Mouse (Mus musculus): Measurements from ENCODE around the gene Nrxn3. TPM values are rescaled to one million over a fixed set of nuclear protein-coding genes. Genes with fewer than 3 reads are reported as not detected.

Gene Nrxn3
- polyA plus RNA-seq, 1 experiment from 2014 or later, result 5.2 TPM

DNA sequence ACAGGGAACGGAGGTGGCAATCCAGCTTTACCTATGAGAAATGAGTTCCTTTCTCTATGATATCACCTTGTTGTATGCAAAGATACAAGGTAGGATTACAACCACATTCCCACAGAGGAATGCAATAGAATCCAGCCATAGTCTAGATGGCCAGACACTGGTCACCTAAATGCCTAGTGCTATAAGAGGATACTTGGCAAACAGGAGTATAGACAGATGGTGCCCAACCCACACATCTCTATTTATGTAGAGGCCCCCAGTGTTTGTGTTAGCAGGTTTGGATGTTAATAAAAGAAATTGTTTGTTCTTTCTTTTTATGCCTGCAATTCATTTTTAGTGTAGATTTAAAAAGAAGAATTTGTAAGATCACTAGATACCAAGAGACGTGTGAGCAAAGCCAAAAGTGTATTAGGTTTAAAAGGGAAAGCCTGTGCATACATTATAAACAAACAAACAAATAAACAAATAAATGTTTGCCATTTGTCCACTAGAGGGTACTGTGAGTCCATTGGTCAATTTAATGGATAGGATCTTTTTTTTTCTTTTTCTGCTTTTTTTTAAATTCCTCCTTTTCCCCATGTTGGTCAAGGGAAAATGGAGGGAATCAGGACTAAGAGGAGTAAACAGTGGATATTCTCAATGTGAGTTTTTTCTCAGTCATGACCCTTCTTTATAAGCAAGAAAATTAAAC, 832.2 kb downstream of the Nrxn3 start:
- ATAC-seq (ENCODE audit: low FRiP score, low TSS enrichment), result no peak
- no peaks in the 10 kb centered on the region for H3K4me1 ChIP-seq (ENCODE audit: control insufficient read depth, insufficient read depth, low read length)
- H3K4me2 ChIP-seq (replicated peaks; ENCODE audit: low read depth, low read length), result no peak overlapping the region
- no peak overlapping the region for H3K9ac ChIP-seq (ENCODE audit: low read depth, low read length)
- no peaks in the 10 kb centered on the region for H3K27me3 ChIP-seq (ENCODE audit: control insufficient read depth, insufficient read depth, low read length)
- H3K9me3 ChIP-seq (ENCODE audit: control insufficient read depth, low read length), result no peaks in the 10 kb centered on the region
- no peak overlapping the region for H3K4me3 ChIP-seq (ENCODE audit: low read length)
- no peaks in the 10 kb centered on the region for H3K36me3 ChIP-seq (ENCODE audit: control insufficient read depth, insufficient read depth, low read length)
- 63% methylated on average over 2 of the region's 2 CpGs for WGBS
- H3K27ac ChIP-seq (ENCODE audit: low read depth, low read length), result no peak overlapping the region

DNA sequence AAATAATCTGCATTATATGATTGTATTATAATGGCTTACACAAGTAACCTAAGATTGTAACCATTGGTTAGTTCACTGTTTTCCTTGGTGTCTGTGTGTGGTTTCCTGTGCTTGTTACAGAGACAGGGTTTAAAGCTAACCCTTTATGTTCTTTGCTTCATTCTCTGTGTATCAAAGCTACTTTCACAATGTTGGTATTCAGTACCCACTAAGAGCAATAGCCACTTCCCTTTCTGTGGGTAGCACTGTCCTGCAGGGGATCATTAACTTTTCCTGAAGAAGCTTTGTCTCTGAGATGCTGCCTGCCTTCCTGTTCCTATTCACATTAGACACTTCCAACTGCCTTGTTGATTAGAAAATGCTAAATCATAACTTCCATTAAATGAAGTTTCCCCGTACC, 836.2 kb downstream of the Nrxn3 start:
- no peak for ATAC-seq (ENCODE audit: low FRiP score, low TSS enrichment)
- Histone ChIP-seq H3K9ac (ENCODE audit: low read depth, low read length) (no peak overlapping the region), H3K27ac (ENCODE audit: low read depth, low read length) (no peak overlapping the region), H3K27me3 (ENCODE audit: control insufficient read depth, insufficient read depth, low read length) (no peaks in the 10 kb centered on the region), H3K4me3 (ENCODE audit: low read length) (no peak overlapping the region), H3K4me2 (replicated peaks; ENCODE audit: low read depth, low read length) (no peak overlapping the region), H3K9me3 (ENCODE audit: control insufficient read depth, low read length) (no peaks in the 10 kb centered on the region), H3K4me1 (ENCODE audit: control insufficient read depth, insufficient read depth, low read length) (no peaks in the 10 kb centered on the region), H3K36me3 (ENCODE audit: control insufficient read depth, insufficient read depth, low read length) (no peaks in the 10 kb centered on the region)
- 85% methylated on average over 1 of the region's 1 CpGs for WGBS

DNA sequence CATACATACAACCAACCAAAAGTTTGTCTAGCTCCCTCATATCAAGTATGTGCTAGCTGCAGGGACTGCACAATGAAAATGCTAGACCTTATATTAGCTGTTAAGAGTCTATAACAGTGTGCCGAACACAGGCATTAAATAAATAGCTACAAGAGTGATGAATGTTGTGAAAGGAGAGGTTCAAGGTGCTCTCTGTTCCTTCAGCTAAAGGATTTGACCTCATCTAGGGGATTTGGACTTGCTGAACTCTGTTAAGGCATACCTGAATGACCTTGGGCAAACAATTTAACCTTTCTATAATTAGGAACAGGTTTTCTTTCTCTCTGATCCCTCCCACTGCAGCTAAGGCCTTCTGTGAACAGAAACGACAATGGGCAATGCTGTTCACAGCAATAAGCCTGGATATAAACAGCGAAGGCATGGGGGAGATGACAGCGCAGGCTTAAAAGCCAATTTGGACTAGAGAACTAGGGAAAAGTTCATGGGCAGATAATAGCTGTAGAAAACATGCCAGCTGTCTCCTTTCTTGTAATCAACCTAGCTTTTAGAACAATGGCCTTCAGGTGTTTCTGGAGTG, 839.4 kb downstream of the Nrxn3 start:
- Histone ChIP-seq H3K9me3 (ENCODE audit: control insufficient read depth, low read length) (no peaks in the 10 kb centered on the region), H3K4me3 (ENCODE audit: low read length) (no peak overlapping the region), H3K4me1 (ENCODE audit: control insufficient read depth, insufficient read depth, low read length) (no peaks in the 10 kb centered on the region), H3K36me3 (ENCODE audit: control insufficient read depth, insufficient read depth, low read length) (no peaks in the 10 kb centered on the region), H3K4me2 (replicated peaks; ENCODE audit: low read depth, low read length) (no peak overlapping the region), H3K27ac (ENCODE audit: low read depth, low read length) (no peak overlapping the region), H3K9ac (ENCODE audit: low read depth, low read length) (no peak overlapping the region), H3K27me3 (ENCODE audit: control insufficient read depth, insufficient read depth, low read length) (no peaks in the 10 kb centered on the region)
- no peak for ATAC-seq (ENCODE audit: low FRiP score, low TSS enrichment)
- 79% methylated on average over 4 of the region's 4 CpGs for WGBS

DNA sequence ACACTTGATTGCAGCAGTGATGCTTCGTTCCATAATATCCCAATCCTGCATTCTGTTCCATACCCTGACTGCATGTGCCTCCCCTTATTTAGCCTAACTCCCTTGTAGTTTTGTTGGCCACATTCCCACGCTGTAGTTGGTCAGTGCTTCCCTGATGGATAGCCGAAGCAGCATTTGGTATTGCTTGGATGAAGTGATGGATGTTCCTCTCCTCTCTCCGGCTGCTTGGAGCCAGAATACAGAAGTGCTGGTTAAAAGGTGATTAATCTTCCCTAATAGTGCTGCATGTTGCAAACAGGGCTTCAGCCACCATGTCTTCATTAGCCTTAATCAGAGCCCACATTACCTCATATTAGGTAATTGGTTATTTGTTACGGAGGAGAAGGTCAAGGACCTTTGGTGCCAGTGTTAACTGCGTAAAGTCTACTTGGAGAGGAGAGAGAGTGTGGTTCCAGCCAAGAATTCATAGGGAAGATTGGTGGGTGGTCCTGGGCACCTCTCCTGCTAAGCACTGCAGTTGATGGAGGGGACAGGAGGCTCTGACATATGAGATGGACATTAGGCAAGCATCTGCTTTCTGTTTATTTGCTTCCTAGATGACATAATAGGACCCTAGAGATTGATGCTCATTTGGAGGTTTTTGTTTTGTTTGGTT, 846.2 kb downstream of the Nrxn3 start:
- H3K4me1 ChIP-seq (ENCODE audit: control insufficient read depth, insufficient read depth, low read length), result no peaks in the 10 kb centered on the region
- no peak overlapping the region for H3K27ac ChIP-seq (ENCODE audit: low read depth, low read length)
- WGBS, result 67% methylated on average over 6 of the region's 6 CpGs
- H3K4me2 ChIP-seq (replicated peaks; ENCODE audit: low read depth, low read length), result no peak overlapping the region
- no peak overlapping the region for H3K9ac ChIP-seq (ENCODE audit: low read depth, low read length)
- no peak for ATAC-seq (ENCODE audit: low FRiP score, low TSS enrichment)
- no peak overlapping the region for H3K4me3 ChIP-seq (ENCODE audit: low read length)
- H3K27me3 ChIP-seq (ENCODE audit: control insufficient read depth, insufficient read depth, low read length), result no peaks in the 10 kb centered on the region
- no peaks in the 10 kb centered on the region for H3K9me3 ChIP-seq (ENCODE audit: control insufficient read depth, low read length)
- no peaks in the 10 kb centered on the region for H3K36me3 ChIP-seq (ENCODE audit: control insufficient read depth, insufficient read depth, low read length)

DNA sequence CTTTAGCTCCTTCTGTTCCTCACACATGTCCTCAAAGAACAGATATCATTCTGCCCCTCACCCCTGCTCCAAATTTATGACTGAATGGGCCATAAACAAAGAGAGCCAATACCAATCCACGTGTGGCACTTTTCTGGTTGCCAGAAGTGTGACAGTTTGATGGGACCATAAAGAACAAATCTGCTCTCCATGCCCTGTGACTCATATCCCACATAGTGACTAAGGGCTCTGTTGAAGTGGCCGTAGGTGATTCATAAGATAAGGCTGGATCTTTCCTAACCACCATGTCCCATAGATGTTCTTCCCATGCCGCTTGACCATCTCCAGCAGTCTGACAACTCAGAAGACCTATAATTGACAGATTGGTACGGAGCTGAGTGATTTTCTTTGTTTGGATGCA, 869.8 kb downstream of the Nrxn3 start:
- H3K27ac ChIP-seq (ENCODE audit: low read depth, low read length), result no peak overlapping the region
- no peaks in the 10 kb centered on the region for H3K27me3 ChIP-seq (ENCODE audit: control insufficient read depth, insufficient read depth, low read length)
- no peak overlapping the region for H3K4me3 ChIP-seq (ENCODE audit: low read length)
- WGBS, result 65% methylated on average over 4 of the region's 4 CpGs
- H3K36me3 ChIP-seq (ENCODE audit: control insufficient read depth, insufficient read depth, low read length), result no peaks in the 10 kb centered on the region
- no peak overlapping the region for H3K4me2 ChIP-seq (replicated peaks; ENCODE audit: low read depth, low read length)
- H3K4me1 ChIP-seq (ENCODE audit: control insufficient read depth, insufficient read depth, low read length), result no peaks in the 10 kb centered on the region
- H3K9me3 ChIP-seq (ENCODE audit: control insufficient read depth, low read length), result no peaks in the 10 kb centered on the region
- no peak for ATAC-seq (ENCODE audit: low FRiP score, low TSS enrichment)
- H3K9ac ChIP-seq (ENCODE audit: low read depth, low read length), result no peak overlapping the region

DNA sequence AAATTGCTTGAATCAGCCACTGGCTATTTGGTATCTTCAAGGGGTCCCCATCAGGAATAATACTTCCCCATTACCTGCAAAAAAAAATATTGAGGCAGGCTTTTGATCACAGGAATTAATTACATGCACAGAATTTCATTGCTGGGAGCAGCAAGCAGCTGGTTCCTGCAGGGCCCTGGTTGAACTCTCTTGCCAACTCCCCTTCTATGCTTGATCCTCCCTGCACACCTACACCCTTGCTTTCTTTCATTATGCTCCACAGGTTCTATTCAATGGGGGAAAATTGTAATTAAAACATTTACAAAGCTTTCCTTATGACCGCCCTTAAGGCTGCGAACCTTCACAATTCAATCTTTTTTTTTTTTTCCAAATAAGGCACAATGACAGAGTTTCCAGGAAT, 891.0 kb downstream of the Nrxn3 start:
- Histone ChIP-seq H3K27ac (ENCODE audit: low read depth, low read length) (no peak overlapping the region), H3K4me2 (replicated peaks; ENCODE audit: low read depth, low read length) (no peak overlapping the region), H3K9me3 (ENCODE audit: control insufficient read depth, low read length) (no peaks in the 10 kb centered on the region), H3K27me3 (ENCODE audit: control insufficient read depth, insufficient read depth, low read length) (no peaks in the 10 kb centered on the region), H3K9ac (ENCODE audit: low read depth, low read length) (no peak overlapping the region), H3K4me1 (ENCODE audit: control insufficient read depth, insufficient read depth, low read length) (no peaks in the 10 kb centered on the region), H3K36me3 (ENCODE audit: control insufficient read depth, insufficient read depth, low read length) (no peaks in the 10 kb centered on the region), H3K4me3 (ENCODE audit: low read length) (no peak overlapping the region)
- WGBS, result 93% methylated on average over 2 of the region's 2 CpGs
- no peak for ATAC-seq (ENCODE audit: low FRiP score, low TSS enrichment)

DNA sequence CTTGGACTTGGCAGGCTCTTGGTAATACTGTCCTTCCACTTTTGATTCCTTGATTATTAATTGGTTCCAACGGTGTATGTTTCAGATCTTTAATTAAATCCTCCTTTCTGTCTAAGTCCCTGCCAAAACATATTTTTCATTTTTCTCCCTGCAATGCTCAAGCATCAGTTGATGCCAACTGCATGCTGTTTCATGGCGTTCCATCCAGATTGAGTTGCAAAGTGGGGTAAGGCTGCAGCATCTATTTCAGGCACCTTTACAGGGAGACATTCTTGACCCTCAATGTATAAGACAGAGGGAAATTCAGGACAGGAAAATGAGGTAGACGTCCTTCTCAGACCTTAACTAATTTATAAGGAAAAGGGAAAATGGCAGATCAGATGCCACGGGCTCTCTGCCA, 903.1 kb downstream of the Nrxn3 start:
- WGBS, result 84% methylated on average over 4 of the region's 4 CpGs
- H3K27me3 ChIP-seq (ENCODE audit: control insufficient read depth, insufficient read depth, low read length), result no peaks in the 10 kb centered on the region
- H3K9me3 ChIP-seq (ENCODE audit: control insufficient read depth, low read length), result no peaks in the 10 kb centered on the region
- H3K36me3 ChIP-seq (ENCODE audit: control insufficient read depth, insufficient read depth, low read length), result no peaks in the 10 kb centered on the region
- H3K4me3 ChIP-seq (ENCODE audit: low read length), result no peak overlapping the region
- no peak overlapping the region for H3K27ac ChIP-seq (ENCODE audit: low read depth, low read length)
- no peak overlapping the region for H3K9ac ChIP-seq (ENCODE audit: low read depth, low read length)
- no peak for ATAC-seq (ENCODE audit: low FRiP score, low TSS enrichment)
- H3K4me1 ChIP-seq (ENCODE audit: control insufficient read depth, insufficient read depth, low read length), result no peaks in the 10 kb centered on the region
- H3K4me2 ChIP-seq (replicated peaks; ENCODE audit: low read depth, low read length), result no peak overlapping the region

DNA sequence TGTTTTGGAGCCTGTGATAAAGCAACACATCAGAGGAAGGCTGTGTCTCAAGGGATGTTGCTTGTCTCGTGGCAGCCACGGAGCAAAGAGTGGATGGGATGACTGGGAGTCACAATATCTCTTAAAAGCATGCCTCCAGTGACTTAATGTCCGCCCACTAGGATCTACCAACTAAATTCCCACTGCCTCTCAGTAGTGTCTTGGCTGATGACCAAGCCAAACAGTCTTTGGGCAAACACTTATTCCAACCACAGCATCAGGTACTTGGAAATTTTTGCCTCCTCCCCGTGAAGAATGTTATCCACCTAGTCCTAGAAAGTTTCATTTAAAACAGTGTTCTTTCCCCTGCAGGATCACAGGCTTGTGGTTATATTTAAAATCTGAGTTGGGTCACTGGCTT, 917.4 kb downstream of the Nrxn3 start:
- Histone ChIP-seq H3K4me1 (ENCODE audit: control insufficient read depth, insufficient read depth, low read length) (no peaks in the 10 kb centered on the region), H3K27ac (ENCODE audit: low read depth, low read length) (no peak overlapping the region), H3K36me3 (ENCODE audit: control insufficient read depth, insufficient read depth, low read length) (no peaks in the 10 kb centered on the region), H3K9ac (ENCODE audit: low read depth, low read length) (no peak overlapping the region), H3K27me3 (ENCODE audit: control insufficient read depth, insufficient read depth, low read length) (no peaks in the 10 kb centered on the region), H3K9me3 (ENCODE audit: control insufficient read depth, low read length) (no peaks in the 10 kb centered on the region), H3K4me3 (ENCODE audit: low read length) (no peak overlapping the region), H3K4me2 (replicated peaks; ENCODE audit: low read depth, low read length) (no peak overlapping the region)
- no peak for ATAC-seq (ENCODE audit: low FRiP score, low TSS enrichment)
- 70% methylated on average over 4 of the region's 4 CpGs for WGBS

DNA sequence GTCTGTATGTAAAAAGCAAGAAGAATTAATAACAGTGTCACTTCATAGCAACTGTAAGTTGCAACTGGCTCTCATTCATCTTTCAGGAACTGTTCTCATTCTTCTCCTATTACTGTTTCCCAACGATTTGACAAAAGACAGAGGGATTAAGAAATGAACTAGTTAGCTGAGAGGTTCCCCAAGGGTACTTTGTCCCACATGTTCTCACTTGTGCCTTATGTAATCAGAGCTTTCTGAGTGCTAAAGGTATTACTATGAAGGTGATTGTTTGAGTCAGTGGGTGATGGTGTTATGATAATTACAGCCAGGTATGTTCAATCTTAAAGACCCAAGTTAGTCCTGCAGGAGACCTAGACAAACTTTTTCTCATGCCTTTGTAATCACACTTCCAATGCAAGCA, 918.8 kb downstream of the Nrxn3 start:
- H3K27ac ChIP-seq (ENCODE audit: low read depth, low read length), result no peak overlapping the region
- no peak overlapping the region for H3K4me3 ChIP-seq (ENCODE audit: low read length)
- no peaks in the 10 kb centered on the region for H3K9me3 ChIP-seq (ENCODE audit: control insufficient read depth, low read length)
- no peak for ATAC-seq (ENCODE audit: low FRiP score, low TSS enrichment)
- WGBS, result 44% methylated on average over 1 of the region's 1 CpGs
- no peaks in the 10 kb centered on the region for H3K4me1 ChIP-seq (ENCODE audit: control insufficient read depth, insufficient read depth, low read length)
- H3K4me2 ChIP-seq (replicated peaks; ENCODE audit: low read depth, low read length), result no peak overlapping the region
- H3K9ac ChIP-seq (ENCODE audit: low read depth, low read length), result no peak overlapping the region
- H3K27me3 ChIP-seq (ENCODE audit: control insufficient read depth, insufficient read depth, low read length), result no peaks in the 10 kb centered on the region
- no peaks in the 10 kb centered on the region for H3K36me3 ChIP-seq (ENCODE audit: control insufficient read depth, insufficient read depth, low read length)

Measured in kidney, embryonic 14.5 days (tissue).